Mouse (Mus musculus): ENCODE measurements around the gene Ndufs8.

Gene Ndufs8

DNA sequence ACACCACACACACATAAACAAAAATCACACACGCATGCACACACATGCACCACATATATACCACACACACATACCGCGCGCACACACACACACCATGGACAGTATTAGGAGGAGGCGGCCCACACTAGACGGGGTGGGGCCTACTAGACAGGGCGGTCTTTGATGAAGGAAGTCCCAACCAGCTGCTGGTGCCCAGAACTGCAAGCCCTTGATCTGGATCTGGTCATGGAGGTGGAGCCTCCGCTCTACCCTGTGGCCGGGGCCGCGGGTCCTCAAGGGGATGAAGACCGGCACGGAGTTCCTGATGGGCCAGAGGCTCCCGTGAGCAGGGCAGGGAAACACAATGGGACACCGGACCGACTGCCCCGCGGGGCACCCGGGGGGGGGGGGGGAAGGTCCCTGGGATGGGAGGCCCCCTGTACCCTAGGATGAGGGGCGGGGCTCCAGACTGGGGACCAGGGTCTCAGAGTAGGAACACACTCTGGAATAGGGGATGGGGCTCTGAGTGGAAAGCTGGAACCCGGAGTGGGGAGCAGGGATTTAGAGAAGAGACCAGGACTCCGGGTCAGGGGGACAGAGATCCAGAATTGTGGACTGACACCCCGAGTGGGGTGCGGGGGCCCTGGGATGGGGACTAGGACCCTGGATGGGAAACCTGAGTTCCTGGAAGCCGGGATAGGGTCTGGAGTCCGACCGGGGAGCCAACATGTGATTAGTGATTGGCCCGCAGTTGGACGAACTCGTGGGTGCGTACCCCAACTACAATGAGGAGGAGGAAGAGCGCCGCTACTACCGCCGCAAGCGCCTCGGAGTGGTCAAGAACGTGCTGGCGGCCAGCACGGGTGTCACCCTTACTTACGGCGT, 22.7 kb upstream of the Ndufs8 start, which contains the start of gene Unc93b1:
Unc93b1 (plus strand) TSS at position 155 of the 864 bp plus-strand sequence.
- no peak for DNase-seq (ENCODE audit: extremely low read depth, low read depth, low spot score)

DNA sequence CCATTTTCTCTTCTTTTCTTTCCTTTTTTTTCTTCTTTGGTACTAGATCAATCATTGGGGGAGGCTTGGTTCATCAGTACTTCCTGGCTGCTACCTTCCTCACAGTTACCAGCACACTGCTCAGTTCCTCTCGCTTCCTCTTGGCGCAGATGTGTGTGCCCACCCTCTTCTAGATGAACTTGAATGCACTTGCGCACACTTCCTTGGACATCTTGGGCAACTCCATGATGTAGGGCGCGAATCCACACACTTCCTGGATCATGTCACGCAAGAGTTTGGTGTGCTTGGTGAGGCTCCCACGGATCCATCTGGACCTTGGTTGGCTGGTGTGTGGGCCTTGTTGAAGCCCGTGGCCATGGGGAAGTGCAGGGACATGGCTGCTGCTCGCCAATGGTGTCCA, 19.1 kb upstream of the Ndufs8 start:
- no peak for DNase-seq (ENCODE audit: extremely low read depth, low read depth, low spot score)

DNA sequence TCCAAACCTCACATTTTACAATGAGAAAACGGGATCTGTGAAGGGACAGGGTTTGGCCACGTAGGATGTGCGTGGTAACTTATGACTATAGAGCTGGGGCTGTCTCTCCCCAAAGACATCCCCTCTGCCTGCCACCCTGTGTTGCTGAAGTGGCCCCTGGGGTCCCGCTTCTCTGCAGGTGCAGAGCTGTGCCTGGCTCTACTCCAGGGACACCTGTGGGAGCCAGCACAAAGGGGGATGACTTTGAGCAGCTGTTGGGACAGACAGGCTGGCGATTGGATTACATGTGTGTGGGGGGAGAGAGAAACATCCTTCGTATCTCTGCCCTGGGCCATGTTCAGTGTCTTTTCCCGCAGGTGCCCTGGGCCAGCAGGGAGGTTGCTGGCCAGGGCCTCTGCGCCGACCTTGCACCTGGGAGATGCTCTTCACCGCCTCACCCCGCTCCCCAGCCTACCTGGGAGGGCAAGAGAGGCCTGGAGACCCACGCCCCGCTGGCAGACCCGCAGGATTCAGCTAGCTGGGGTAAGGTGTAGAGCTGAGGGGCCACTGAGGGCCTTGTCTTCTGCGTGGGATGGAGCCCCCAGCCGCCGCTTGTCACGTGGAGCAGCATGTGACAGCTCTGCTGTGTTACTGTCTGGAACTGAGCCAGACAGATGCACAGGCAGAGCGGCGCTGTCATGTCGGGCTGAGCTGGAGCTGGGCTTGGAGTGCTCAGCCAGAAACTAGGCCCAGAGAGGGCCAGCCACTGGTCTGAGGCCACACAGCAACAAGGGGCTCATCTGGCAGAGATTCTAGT, 17.9 kb upstream of the Ndufs8 start:
- no peak for DNase-seq (ENCODE audit: extremely low read depth, low read depth, low spot score)

DNA sequence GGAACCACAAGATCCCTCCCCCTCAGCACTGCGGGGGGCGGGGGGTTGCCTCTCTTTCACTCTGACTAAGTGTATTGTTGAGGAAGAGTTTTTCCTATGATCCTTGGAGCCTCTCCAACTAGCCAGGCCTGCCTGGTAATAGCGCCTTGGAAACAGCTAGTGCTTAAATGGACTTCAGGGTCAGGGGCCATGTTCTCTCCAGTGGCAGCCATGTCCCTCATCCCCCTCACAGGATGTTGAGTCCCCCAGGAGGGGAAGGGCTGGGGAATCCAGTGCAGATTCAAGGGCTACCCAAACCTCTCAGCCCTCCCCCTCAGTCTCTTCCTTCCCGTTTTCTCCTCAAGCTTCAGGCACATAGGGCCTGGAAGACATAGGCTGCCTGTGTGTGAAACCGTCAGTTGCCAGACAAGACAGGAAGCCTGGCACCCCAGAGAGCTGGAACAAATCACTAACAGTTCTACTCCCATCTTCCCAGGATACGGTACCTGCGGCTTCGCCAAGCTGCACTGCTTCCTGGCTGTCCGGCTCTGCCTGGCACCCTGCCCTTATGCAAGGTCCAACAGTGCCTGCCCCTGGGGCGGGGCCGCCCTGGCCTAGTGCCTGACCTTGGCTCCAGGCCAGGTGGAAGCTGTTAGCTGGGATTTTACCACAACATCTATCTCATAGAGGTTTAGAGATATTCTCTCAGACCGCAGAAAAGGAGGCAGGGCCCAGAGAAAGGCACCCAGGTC, 16.8 kb upstream of the Ndufs8 start, which contains the start of gene Aldh3b1:
Aldh3b1 (minus strand) TSS at position 598 of the 731 bp plus-strand sequence.
- no peak for DNase-seq (ENCODE audit: extremely low read depth, low read depth, low spot score)

- no peak for DNase-seq (ENCODE audit: extremely low read depth, low read depth, low spot score)
Observed at GRCm38 (mm10) chr19:3928779-3929178, 16.2 kb upstream of the Ndufs8 start.

DNA sequence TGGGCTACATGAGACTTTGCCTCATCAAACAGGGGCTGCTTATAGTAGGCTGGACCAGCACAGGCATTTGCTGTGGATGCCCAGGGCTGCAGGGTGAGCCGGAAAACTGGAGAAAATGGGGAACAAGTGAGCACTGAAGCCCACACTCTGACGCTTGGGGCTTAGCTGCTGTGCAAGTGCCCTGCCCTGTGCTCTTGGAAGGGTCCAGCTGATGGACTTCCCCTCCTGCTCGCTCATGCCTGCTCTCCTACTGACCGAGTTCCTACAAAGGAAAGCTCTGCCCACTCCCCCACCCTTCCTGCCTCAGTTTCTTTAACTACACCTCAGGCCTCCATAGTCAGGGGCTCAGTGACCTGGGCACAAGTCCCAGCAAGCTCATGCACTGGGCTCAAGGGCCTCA, 15.4 kb upstream of the Ndufs8 start:
- DNase-seq (ENCODE audit: extremely low read depth, low read depth, low spot score) = no peak

DNA sequence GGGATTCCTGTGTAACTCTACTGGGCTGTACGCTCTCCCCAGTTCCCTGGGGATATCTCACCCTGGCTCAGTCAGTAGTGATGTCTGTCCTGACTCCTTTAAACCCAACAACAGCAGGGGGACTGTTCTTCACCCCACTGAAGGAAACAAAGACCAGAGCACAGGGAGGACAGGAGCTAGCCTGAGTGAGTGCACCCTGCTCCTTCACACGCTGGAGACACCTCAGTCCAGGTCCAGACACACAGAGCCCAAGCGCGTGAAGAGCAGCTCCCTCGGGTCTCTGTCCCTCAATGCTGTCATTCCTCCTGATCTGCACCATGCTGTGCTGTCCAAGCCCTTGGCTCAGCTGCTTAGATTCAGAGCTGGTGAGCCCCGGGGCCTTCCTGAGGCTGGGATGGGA, 14.1 kb upstream of the Ndufs8 start:
- no peak for DNase-seq (ENCODE audit: extremely low read depth, low read depth, low spot score)

GRCm38 (mm10) chr19:3926279-3926678, 13.7 kb upstream of the Ndufs8 start:
- no peak for DNase-seq (ENCODE audit: extremely low read depth, low read depth, low spot score)

DNA sequence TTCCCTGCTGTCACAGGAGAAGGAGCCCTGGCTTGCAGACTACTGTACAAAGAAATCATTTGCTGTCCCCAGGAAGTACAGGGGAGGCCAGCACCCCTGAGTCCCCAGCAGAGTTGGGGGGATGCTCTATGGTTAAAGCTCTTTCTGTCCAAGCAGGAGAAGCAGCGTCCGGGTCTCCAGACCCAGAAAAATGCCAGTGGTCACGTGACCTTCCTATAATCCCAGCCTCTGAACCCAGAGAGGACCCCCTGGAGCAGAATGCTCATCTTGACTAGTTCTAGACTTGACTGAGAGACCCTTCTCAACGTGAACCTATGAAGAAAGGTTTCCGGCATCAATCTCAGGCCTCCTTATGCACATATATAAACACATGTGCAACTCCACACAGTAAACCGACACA, 13.3 kb upstream of the Ndufs8 start:
- DNase-seq (ENCODE audit: extremely low read depth, low read depth, low spot score) = no peak

DNA sequence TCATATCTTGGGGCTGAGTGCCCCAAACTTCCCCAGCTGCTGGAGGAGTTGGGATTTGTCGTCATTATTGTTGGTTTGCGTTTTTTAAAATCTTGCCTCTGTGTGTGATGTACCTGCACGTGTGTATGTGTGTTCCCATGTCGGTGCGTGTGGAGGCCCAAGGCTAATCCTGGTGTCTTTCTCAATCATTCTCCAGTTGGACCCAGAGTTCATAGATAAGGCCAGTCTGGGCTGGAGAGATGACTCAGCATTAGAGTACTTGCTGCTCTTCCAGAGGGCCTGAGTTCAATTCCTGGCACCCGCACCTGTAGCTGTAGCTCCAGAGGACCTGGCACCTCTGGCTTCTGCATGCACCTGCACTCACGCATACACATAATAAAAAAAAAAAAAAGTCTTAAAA, 12.3 kb upstream of the Ndufs8 start:
- no peak for DNase-seq (ENCODE audit: extremely low read depth, low read depth, low spot score)

DNA sequence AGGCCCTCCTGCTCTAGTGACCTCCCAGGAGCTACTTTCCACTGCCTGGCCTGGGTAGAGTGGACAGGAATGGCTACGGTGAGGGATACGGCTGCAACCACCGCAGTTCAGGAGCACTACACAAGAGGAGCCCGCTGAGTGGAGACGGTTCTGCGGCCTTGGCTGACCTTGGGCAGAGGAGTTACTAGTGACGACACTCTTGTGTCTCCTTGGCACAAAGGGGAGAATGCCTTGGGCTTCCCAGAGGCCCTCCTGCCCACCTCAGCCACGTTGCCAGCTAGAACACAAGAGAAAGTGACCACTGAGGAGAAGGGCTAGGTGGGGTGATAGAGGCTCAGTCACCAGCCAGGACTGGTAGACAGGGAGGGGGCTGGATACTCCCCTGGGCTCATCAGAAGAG, 11.6 kb upstream of the Ndufs8 start:
- DNase-seq (ENCODE audit: extremely low read depth, low read depth, low spot score) = no peak

GRCm38 (mm10) chr19:3923586-3923985, 11.0 kb upstream of the Ndufs8 start:
- no peak for DNase-seq (ENCODE audit: extremely low read depth, low read depth, low spot score)

DNA sequence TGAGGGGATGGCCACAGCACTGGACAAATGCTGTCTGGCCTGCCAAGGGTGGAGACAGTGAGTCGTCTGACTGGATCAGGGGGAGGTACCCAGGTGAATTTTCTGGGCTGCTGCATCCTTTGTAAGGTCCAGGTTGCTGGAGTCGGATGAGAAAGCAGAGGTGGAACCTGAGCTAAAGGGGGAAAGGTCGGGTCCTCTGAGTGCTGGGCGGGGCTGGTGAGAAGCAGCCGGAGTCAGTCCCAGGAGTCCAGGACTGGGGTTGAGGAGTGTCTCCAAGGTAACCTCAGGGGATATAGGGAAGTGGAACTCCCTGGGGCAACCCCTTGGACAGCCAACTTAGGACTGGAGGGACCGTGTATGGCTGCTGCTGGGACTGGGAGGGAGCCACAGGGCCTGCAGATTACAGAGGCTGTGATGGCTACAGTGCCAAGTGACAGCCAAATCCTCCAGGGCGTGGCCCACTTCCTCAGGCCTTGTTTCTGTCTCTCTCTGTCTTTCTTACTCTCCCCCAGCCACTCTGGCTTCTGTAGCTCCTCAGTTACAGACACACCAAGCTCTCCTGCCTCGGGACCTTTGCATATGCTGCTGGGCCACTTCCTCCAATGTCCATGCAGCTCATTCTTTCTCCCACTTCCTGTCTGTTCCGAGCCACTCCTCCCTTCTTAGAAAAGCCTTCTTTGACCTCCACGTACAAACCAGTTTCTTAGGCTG, 10.2 kb upstream of the Ndufs8 start:
- DNase-seq (ENCODE audit: extremely low read depth, low read depth, low spot score) = no peak

DNA sequence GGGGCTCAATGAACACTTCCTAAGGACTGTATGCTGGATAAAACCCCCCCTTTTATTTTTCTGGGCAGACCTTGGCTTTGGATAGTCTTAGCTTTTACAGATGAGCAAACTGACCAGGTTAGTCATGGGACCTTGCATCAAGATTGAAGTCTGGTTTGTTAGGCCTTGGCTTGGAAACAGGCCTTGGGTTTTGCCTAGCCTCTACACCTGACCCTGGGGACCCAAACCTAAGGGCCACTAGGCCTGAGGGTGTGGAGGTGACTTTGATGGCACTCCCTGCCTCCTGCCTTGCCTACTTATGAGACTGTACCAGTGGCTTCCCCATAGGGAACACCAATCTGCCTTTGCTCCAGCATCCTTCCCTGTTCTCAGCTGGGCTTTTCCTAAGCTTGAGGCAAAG, 7.4 kb upstream of the Ndufs8 start:
- DNase-seq (ENCODE audit: extremely low read depth, low read depth, low spot score) = no peak

DNA sequence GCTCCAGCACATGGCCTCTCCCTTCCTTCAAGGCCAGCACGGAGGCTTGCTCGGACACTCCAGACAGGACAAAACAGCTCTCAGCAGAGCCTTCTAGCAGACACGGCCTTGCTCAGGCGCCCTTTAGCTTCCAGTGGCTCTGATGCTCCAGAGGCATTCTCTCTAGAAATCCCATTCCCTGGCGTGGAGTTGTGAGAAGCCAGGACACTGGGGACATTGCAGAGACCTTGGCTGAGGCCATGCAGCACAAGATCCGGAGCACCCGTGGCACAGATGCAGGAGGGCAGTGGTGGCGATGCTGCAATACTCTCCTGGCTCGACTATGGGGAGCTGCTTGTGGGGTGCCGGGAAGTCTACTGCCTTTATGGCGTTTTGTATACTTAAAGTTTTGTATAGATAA, 4.2 kb upstream of the Ndufs8 start:
- DNase-seq (ENCODE audit: extremely low read depth, low read depth, low spot score) = no peak

DNA sequence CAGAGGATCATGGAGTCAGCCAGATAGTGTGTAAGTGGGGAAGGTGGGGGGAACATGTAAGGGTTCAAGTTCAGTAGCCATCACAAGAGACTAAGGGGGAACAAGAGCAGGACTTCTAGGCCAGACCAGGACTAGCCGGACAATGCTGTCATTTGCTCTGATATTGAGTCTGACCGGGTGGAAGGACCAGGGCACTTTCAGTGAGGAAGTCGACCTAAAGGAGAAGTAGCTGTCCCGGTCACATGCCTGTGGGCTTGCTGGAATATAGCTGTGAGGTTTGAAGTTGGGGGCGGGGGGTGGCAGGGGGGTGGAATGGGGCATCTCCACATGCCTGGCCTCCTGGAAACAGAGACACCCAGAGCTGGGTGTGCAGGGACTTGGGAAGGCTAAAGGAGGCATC, 2.0 kb upstream of the Ndufs8 start:
- DNase-seq (ENCODE audit: extremely low read depth, low read depth, low spot score) = no peak

DNA sequence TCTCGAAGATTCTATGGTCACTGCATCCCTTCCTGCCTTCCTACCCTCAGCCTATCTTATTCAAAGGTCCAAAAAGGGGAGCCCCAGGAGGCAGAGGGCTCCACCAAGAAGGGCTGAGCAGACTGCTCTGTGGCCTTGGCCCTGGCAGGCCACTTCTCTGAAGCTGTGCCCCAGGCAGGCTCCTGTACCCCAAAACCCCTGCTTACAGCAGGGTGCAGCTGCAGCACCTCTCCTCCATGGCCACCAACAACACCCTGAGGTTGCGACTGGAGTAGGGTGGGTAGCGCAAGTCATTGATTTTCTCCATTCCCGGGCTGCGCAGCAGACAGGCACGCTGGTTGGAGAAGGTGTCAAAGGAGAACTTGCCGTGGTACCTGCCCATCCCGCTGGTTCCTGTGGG, 1.1 kb upstream of the Ndufs8 start:
- no peak for DNase-seq (ENCODE audit: extremely low read depth, low read depth, low spot score)

GRCm38 (mm10) chr19:3910206-3910605, 2.4 kb downstream of the Ndufs8 start:
- DNase-seq (ENCODE audit: extremely low read depth, low read depth, low spot score) = no peak

DNA sequence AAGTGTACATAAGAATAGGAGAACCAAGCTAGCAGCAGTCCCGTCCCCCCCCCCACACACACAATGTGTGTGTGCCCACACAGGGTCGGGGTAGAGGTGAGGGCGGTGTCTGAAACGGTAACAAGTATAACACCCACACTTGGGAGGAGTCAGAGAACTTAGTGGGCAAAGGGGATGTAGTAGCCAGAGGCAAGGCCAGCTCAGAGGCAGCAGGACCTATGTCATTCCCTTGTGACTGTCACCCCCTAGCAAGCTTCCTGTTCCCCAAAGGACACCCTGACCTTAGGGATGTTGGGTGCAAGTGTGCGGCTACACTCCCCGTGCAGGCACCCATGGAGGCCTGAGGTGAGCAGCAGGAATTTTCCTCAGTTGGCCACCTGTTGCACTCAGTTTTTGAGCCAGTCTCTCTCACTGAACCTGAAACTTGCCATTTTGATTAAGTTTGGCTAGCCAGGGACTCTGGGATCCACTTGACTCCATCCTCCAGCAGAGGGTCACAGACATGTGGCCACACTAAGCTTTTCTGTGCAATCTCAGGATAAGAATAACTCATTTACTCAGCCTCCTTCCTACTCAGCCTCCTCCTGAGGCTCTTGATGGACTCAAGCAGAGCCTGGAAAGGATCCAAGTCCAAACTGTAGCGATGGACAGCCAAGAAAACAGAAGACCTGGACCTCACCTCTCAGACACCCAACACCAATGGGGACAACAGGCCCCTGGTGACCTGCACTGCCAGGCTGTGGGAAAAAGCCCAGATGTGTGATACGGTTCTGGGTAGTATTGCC, 4.5 kb downstream of the Ndufs8 start:
- no peak for DNase-seq (ENCODE audit: extremely low read depth, low read depth, low spot score)

All from fat pad, adult 2 months (tissue).